Mouse (Mus musculus) midbrain, embryonic 12.5 days (tissue): ENCODE measurements around the gene 1700012A03Rik. TPM values are rescaled to one million over a fixed set of nuclear protein-coding genes. Genes with fewer than 3 reads are reported as not detected.

ENCODE experiments used
- ATAC-seq: fragments of 200-750 bp; cut with Nextera tagmentation; 2 replicates; pipeline ENCODE4 v1.8.0; 2017; ENCODE audit warnings: low read depth, moderate TSS enrichment, moderate library complexity; ENCODE audit not compliant: low FRiP score
- H3K27ac ChIP-seq: fragments of 300-500 bp; sonication (generic); replicated peaks from 2 replicates; pipeline ENCODE4 v1.5.1; 2016; ENCODE audit warnings: mild to moderate bottlenecking
- H3K27me3 ChIP-seq: fragments of 300-500 bp; sonication (generic); 2 replicates; pipeline ENCODE4 v1.6.1; 2016; ENCODE audit warnings: mild to moderate bottlenecking
- H3K36me3 ChIP-seq: fragments of 300-500 bp; sonication (generic); 2 replicates; pipeline ENCODE4 v1.6.1; 2016
- H3K4me1 ChIP-seq: fragments of 300-500 bp; sonication (generic); 2 replicates; pipeline ENCODE4 v1.6.1; 2016
- H3K4me2 ChIP-seq: fragments of 300-500 bp; sonication (generic); replicated peaks from 2 replicates; pipeline ENCODE4 v1.6.1; 2016; ENCODE audit warnings: mild to moderate bottlenecking, moderate library complexity
- H3K4me3 ChIP-seq: fragments of 300-500 bp; sonication (generic); 2 replicates; pipeline ENCODE4 v1.5.1; 2016; ENCODE audit warnings: mild to moderate bottlenecking
- H3K9ac ChIP-seq: fragments of 300-500 bp; sonication (generic); replicated peaks from 2 replicates; pipeline ENCODE4 v1.6.1; 2016; ENCODE audit warnings: mild to moderate bottlenecking, moderate library complexity
- H3K9me3 ChIP-seq: fragments of 300-500 bp; sonication (generic); 2 replicates; pipeline ENCODE4 v1.6.1; 2016; ENCODE audit warnings: mild to moderate bottlenecking
- WGBS: fragments of 180-500 bp; shearing (Covaris S2); methylation state at CpG from one replicate; pipeline ENCODE4 v1.1.7; 2016; 5-methylcytosine and 5-hydroxymethylcytosine counted together
- polyA plus RNA-seq: library from polyadenylated mRNA; unstranded; fragments of >200 nt; fragmentation: Nextera tagmentation; extraction: Ambion mirVana; gene quantifications from 2 replicates; pipeline ENCODE4 v1.2.1, GENCODE M21; 2016

1700012A03Rik gene
- polyA plus RNA-seq = not detected in 2 replicates

DNA sequence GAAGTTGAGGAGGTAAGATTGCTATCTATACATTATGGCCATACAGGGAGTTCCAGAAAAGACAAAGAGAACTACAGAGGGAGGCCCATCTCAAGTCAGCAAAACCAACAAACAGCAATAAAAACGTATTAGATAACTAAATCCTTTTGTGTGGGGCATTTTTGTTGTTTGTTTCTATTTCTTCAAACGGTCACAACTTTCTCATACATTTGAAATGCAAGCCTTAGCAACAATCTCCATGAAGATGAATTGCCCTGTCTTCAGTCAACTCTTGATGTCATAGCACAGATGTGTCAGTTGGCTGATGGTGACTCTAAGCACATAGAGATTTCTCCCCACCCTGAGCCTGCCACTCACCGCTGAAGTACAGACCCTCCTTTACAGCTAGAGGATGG is at the start of gene 1700012A03Rik:
Gene 1700012A03Rik (plus strand): TSS at position 296 of the 395 bp plus-strand sequence.
- Histone ChIP-seq H3K4me3 (no peak within 1 kb of the TSS), H3K36me3 (no peaks in the 10 kb centered on the region), H3K4me1 (no peaks in the 10 kb centered on the region), H3K9ac (no peak within 1 kb of the TSS), H3K27me3 (no peaks in the 10 kb centered on the region), H3K27ac (no peak within 1 kb of the TSS), H3K9me3 (no peaks in the 10 kb centered on the region), H3K4me2 (no peak within 1 kb of the TSS)
- no peak for ATAC-seq
- WGBS = 86% methylated on average over 3 of the region's 3 CpGs

DNA sequence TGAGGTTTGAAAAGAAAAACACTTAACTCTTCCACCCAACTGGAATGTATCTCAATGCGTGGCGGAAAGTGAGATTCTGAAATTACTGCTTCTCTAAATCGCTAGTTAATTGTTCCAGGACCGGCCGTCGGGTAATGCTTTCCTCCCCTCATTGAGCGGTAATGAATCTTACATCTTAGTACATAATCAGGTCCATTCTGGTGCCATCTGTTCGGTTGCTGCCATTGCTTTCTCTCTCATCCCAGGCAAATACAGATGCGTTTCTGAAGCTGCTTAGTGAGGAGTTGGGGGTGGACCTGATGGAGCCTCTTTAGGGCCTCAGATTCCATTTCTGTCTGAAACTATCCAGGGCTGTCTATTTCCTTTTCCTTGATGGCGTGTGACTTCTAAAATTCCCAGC is 45.8 kb upstream of the 1700012A03Rik start:
- Histone ChIP-seq H3K9me3 (no peaks in the 10 kb centered on the region), H3K27me3 (no peaks in the 10 kb centered on the region), H3K4me3 (no peak overlapping the region), H3K4me1 (no peaks in the 10 kb centered on the region), H3K4me2 (no peak overlapping the region), H3K27ac (no peak overlapping the region), H3K36me3 (no peaks in the 10 kb centered on the region), H3K9ac (no peak overlapping the region)
- no peak for ATAC-seq
- WGBS = 89% methylated on average over 10 of the region's 10 CpGs

- Histone ChIP-seq H3K4me1 (no peaks in the 10 kb centered on the region), H3K4me2 (no peak overlapping the region), H3K9ac (no peak overlapping the region), H3K36me3 (no peaks in the 10 kb centered on the region), H3K4me3 (no peak overlapping the region), H3K27ac (no peak overlapping the region), H3K9me3 (no peaks in the 10 kb centered on the region), H3K27me3 (no peaks in the 10 kb centered on the region)
- 86% methylated on average over 2 of the region's 2 CpGs for WGBS
- ATAC-seq = no peak
These were observed 44.1 kb upstream of the 1700012A03Rik start for GRCm38 (mm10) chr6:32005914-32006313.

- WGBS = 88% methylated on average over 6 of the region's 6 CpGs
- Histone ChIP-seq H3K9me3 (no peaks in the 10 kb centered on the region), H3K27ac (no peak overlapping the region), H3K4me3 (no peak overlapping the region), H3K27me3 (no peaks in the 10 kb centered on the region), H3K9ac (no peak overlapping the region), H3K4me1 (no peaks in the 10 kb centered on the region), H3K4me2 (no peak overlapping the region), H3K36me3 (no peaks in the 10 kb centered on the region)
- ATAC-seq = no peak
These were observed 43.7 kb upstream of the 1700012A03Rik start for GRCm38 (mm10) chr6:32006382-32006781.

GRCm38 (mm10) chr6:32007336-32007735 is 42.7 kb upstream of the 1700012A03Rik start:
- no peak for ATAC-seq
- Histone ChIP-seq H3K9me3 (no peaks in the 10 kb centered on the region), H3K27me3 (no peaks in the 10 kb centered on the region), H3K4me3 (no peak overlapping the region), H3K4me1 (no peaks in the 10 kb centered on the region), H3K27ac (no peak overlapping the region), H3K4me2 (no peak overlapping the region), H3K36me3 (no peaks in the 10 kb centered on the region), H3K9ac (no peak overlapping the region)
- 93% methylated on average over 3 of the region's 3 CpGs for WGBS

- no peak for ATAC-seq
- 87% methylated on average over 7 of the region's 7 CpGs for WGBS
- no peaks in the 10 kb centered on the region for H3K9me3 ChIP-seq
- H3K4me3 ChIP-seq = no peak overlapping the region
- H3K27me3 ChIP-seq = no peaks in the 10 kb centered on the region
- no peak overlapping the region for H3K9ac ChIP-seq
- no peak overlapping the region for H3K4me2 ChIP-seq
- H3K4me1 ChIP-seq = no peaks in the 10 kb centered on the region
- H3K27ac ChIP-seq = no peak overlapping the region
- no peaks in the 10 kb centered on the region for H3K36me3 ChIP-seq
These were observed 33.2 kb upstream of the 1700012A03Rik start for GRCm38 (mm10) chr6:32016841-32017240.

DNA sequence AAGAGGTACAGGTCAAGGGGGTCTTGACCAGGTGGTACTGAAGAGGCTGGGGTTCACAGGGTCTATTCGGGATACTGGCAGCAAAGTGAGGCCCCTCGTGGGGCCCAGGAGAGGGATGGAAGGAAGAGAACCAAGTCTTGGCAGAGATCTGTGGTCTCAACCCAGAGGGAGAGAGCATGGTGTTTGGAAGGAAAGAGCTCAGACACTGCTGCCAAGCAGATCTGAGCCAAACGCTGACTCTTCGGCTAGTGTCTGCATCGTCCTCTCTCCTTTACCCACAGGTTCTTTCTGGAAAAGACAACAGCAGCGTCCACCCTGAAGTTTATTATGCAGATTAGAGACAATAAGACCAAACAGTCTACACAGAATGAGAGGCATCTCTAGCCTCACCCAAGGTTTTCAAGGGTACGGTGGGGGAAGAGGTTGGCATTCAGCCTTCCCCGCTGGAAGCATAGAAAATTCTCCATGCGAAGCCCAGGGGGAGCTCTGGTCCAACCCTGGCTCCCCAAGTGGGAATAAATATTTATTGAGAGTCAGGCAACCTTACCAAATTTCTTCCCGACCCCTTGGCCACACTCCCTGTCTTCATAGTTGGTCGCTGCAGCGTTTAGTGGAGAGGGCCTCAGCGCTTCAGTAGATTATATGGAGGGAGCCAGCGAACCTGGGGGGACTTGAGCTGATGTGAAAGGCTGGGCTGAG is 32.5 kb upstream of the 1700012A03Rik start:
- no peak for ATAC-seq
- 83% methylated on average over 14 of the region's 14 CpGs for WGBS
- H3K27me3 ChIP-seq = no peaks in the 10 kb centered on the region
- H3K27ac ChIP-seq = no peak overlapping the region
- no peak overlapping the region for H3K4me2 ChIP-seq
- no peaks in the 10 kb centered on the region for H3K9me3 ChIP-seq
- H3K4me3 ChIP-seq = no peak overlapping the region
- no peaks in the 10 kb centered on the region for H3K36me3 ChIP-seq
- H3K4me1 ChIP-seq = no peaks in the 10 kb centered on the region
- H3K9ac ChIP-seq = no peak overlapping the region

- Histone ChIP-seq H3K36me3 (no peaks in the 10 kb centered on the region), H3K4me3 (no peak overlapping the region), H3K27me3 (no peaks in the 10 kb centered on the region), H3K27ac (no peak overlapping the region), H3K9ac (no peak overlapping the region), H3K4me2 (no peak overlapping the region), H3K4me1 (no peaks in the 10 kb centered on the region), H3K9me3 (no peaks in the 10 kb centered on the region)
- no peak for ATAC-seq
- WGBS = 90% methylated on average over 5 of the region's 5 CpGs
These were observed 32.0 kb upstream of the 1700012A03Rik start for GRCm38 (mm10) chr6:32018105-32018446.

DNA sequence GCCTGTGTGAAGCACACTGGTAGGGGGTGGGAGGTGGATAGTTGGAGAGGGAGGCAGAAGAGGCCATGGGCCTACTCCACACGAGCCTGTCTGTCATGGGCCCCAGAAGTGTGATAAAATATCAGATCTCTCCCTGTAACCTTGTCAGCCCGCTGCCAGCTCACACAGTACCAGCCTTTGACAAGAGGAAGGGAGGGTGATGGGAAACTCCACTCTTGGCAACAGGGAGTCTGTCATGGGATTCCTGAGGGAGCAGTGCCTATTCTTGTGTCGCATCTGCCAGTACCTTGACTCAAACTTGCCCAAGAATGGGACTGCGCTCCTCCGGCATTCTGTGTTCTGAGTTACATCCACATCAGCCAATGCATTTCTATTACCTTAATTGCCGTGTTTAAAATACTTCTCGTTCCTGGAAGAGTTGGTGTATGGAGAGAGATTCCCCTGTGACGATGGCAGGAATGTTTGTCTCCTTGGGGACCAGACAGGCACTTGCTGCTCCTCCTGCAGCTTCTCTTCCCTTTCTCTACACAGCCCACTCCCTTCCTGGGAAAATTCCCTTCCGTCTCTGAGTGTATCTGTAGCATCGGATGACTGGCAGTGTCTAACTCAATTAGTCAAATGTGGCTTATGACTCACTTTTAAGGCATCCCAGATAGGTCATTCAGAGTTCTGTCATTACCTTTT is 28.1 kb upstream of the 1700012A03Rik start:
- H3K9me3 ChIP-seq = no peaks in the 10 kb centered on the region
- no peaks in the 10 kb centered on the region for H3K36me3 ChIP-seq
- no peak overlapping the region for H3K9ac ChIP-seq
- 83% methylated on average over 10 of the region's 10 CpGs for WGBS
- no peak overlapping the region for H3K27ac ChIP-seq
- H3K27me3 ChIP-seq = no peaks in the 10 kb centered on the region
- H3K4me1 ChIP-seq = no peaks in the 10 kb centered on the region
- no peak for ATAC-seq
- H3K4me2 ChIP-seq = no peak overlapping the region
- no peak overlapping the region for H3K4me3 ChIP-seq

DNA sequence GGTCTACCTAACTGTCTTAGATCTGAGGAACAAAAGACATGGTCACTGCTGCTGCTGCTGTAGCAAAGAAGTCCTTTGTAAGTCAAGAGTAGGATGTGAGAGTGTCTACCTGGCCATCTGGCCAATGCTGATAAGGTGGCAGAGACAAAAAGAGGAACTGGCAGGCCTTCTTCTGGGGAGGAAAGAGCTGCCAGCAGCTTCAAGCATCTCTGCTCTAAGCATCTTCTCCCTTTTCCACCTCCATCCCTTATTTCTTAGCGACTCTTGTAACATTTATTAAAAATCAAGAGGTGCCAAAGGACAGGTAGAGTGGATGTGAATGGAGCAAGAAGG is 27.5 kb upstream of the 1700012A03Rik start:
- ATAC-seq = no peak
- no peaks in the 10 kb centered on the region for H3K4me1 ChIP-seq
- H3K9me3 ChIP-seq = no peaks in the 10 kb centered on the region
- H3K36me3 ChIP-seq = no peaks in the 10 kb centered on the region
- H3K4me3 ChIP-seq = no peak overlapping the region
- 79% methylated on average over 1 of the region's 1 CpGs for WGBS
- no peak overlapping the region for H3K9ac ChIP-seq
- no peak overlapping the region for H3K27ac ChIP-seq
- H3K27me3 ChIP-seq = no peaks in the 10 kb centered on the region
- no peak overlapping the region for H3K4me2 ChIP-seq

- WGBS = 90% methylated on average over 3 of the region's 3 CpGs
- no peaks in the 10 kb centered on the region for H3K4me1 ChIP-seq
- H3K27me3 ChIP-seq = no peaks in the 10 kb centered on the region
- no peak overlapping the region for H3K4me2 ChIP-seq
- H3K4me3 ChIP-seq = no peak overlapping the region
- no peak for ATAC-seq
- H3K9ac ChIP-seq = no peak overlapping the region
- no peaks in the 10 kb centered on the region for H3K9me3 ChIP-seq
- no peak overlapping the region for H3K27ac ChIP-seq
- H3K36me3 ChIP-seq = no peaks in the 10 kb centered on the region
These were observed 21.6 kb upstream of the 1700012A03Rik start for GRCm38 (mm10) chr6:32028228-32029009.

DNA sequence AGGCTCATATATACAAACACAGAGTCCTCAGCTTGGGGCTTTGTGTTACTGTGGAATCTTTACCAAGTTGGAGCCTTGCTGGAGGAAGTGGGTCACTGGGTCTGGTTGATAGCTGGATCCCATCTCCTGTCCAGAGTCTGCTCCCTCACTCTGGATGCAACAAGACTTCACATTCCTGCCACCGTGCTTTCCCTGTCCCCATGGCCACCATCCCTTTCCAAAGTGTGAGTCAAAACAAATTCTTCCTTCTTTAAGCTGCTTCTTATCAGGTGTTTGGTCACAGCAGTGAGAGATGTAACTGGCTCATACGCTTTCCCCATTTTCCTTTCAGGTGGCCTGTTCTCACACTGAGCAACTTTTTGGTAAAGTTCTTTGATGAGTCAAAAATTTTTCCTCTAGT is 15.8 kb upstream of the 1700012A03Rik start:
- H3K27me3 ChIP-seq = no peaks in the 10 kb centered on the region
- ATAC-seq = no peak
- no peaks in the 10 kb centered on the region for H3K9me3 ChIP-seq
- H3K27ac ChIP-seq = no peak overlapping the region
- H3K4me2 ChIP-seq = no peak overlapping the region
- H3K4me1 ChIP-seq = no peaks in the 10 kb centered on the region
- H3K4me3 ChIP-seq = no peak overlapping the region
- WGBS = 69% methylated on average over 2 of the region's 2 CpGs
- no peaks in the 10 kb centered on the region for H3K36me3 ChIP-seq
- no peak overlapping the region for H3K9ac ChIP-seq
